Mouse (Mus musculus): ENCODE measurements around the gene Ebf1. TPM values are rescaled to one million over a fixed set of nuclear protein-coding genes. Genes with fewer than 3 reads are reported as not detected.

Gene Ebf1
- polyA plus RNA-seq, 1 experiment from 2014 or later, result 30.7 TPM

- Histone ChIP-seq H3K4me3 (no peak overlapping the region), H3K4me2 (no peak overlapping the region), H3K4me1 (peaks cover 7% of the 10 kb centered on the region; the same call in 1 of the 2 replicates), H3K9me3 (replicated peaks) (no peaks in the 10 kb centered on the region), H3K27ac (no peak overlapping the region), H3K9ac (no peak overlapping the region), H3K36me3 (ENCODE audit: poor library complexity, severe bottlenecking) (no peaks in the 10 kb centered on the region), H3K27me3 (peaks cover 15% of the 10 kb centered on the region)
- WGBS, result 87% methylated on average over 6 of the region's 6 CpGs
- ATAC-seq, result no peak
Observed at GRCm38 (mm10) chr11:44709869-44710460, 92.8 kb downstream of the Ebf1 start.

GRCm38 (mm10) chr11:44710861-44711260 is 93.7 kb downstream of the Ebf1 start:
- H3K36me3 ChIP-seq (ENCODE audit: poor library complexity, severe bottlenecking), result no peaks in the 10 kb centered on the region
- H3K9me3 ChIP-seq (replicated peaks), result no peaks in the 10 kb centered on the region
- H3K4me3 ChIP-seq, result no peak overlapping the region
- peaks cover 7% of the 10 kb centered on the region; the same call in 1 of the 2 replicates for H3K27me3 ChIP-seq
- ATAC-seq, result no peak
- H3K4me2 ChIP-seq, result no peak overlapping the region
- no peak overlapping the region for H3K9ac ChIP-seq
- H3K4me1 ChIP-seq, result peaks cover 7% of the 10 kb centered on the region; the same call in 1 of the 2 replicates
- no peak overlapping the region for H3K27ac ChIP-seq

GRCm38 (mm10) chr11:44714188-44714587 is 97.1 kb downstream of the Ebf1 start:
- Histone ChIP-seq H3K27ac (no peak overlapping the region), H3K9me3 (replicated peaks) (no peaks in the 10 kb centered on the region), H3K4me3 (no peak overlapping the region), H3K9ac (no peak overlapping the region), H3K4me1 (no peaks in the 10 kb centered on the region), H3K36me3 (ENCODE audit: poor library complexity, severe bottlenecking) (no peaks in the 10 kb centered on the region), H3K4me2 (no peak overlapping the region), H3K27me3 (peaks cover 2% of the 10 kb centered on the region; the same call in 1 of the 2 replicates)
- ATAC-seq, result no peak
- 94% methylated on average over 5 of the region's 5 CpGs for WGBS

GRCm38 (mm10) chr11:44715776-44716175 is 98.7 kb downstream of the Ebf1 start:
- Histone ChIP-seq H3K27me3 (peaks cover 2% of the 10 kb centered on the region; the same call in 1 of the 2 replicates), H3K9ac (no peak overlapping the region), H3K4me2 (no peak overlapping the region), H3K27ac (no peak overlapping the region), H3K9me3 (replicated peaks) (no peaks in the 10 kb centered on the region), H3K4me3 (no peak overlapping the region), H3K36me3 (ENCODE audit: poor library complexity, severe bottlenecking) (no peaks in the 10 kb centered on the region), H3K4me1 (no peaks in the 10 kb centered on the region)
- WGBS, result 52% methylated on average over 4 of the region's 4 CpGs
- ATAC-seq, result no peak

DNA sequence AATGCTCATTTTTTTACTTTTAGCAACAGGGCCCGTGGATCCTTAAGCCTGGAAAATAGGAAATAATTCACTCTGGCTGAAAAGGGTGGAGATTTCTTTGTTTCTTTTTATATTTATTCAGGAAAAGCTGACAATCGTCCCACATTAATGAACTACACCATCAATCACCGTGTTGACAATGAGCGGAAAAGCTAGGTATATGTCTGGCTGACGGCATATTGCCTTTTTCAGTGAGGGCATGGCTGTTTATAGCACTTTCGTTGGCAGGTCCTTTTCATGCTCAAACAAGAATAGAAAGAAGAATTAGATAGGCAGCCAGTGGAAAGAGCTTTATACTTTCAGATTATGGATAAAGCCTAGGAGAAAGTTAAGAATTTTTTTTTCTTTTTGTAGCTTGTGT is 99.8 kb downstream of the Ebf1 start:
- Histone ChIP-seq H3K4me2 (no peak overlapping the region), H3K4me1 (no peaks in the 10 kb centered on the region), H3K27ac (no peak overlapping the region), H3K27me3 (peaks cover 2% of the 10 kb centered on the region; the same call in 1 of the 2 replicates), H3K9ac (no peak overlapping the region), H3K9me3 (replicated peaks) (no peaks in the 10 kb centered on the region), H3K36me3 (ENCODE audit: poor library complexity, severe bottlenecking) (no peaks in the 10 kb centered on the region), H3K4me3 (no peak overlapping the region)
- WGBS, result 65% methylated on average over 6 of the region's 6 CpGs
- ATAC-seq, result no peak

GRCm38 (mm10) chr11:44717636-44718035 is 100.5 kb downstream of the Ebf1 start:
- Histone ChIP-seq H3K27ac (no peak overlapping the region), H3K27me3 (peaks cover 4% of the 10 kb centered on the region; the same call in 1 of the 2 replicates), H3K4me1 (no peaks in the 10 kb centered on the region), H3K4me2 (no peak overlapping the region), H3K9me3 (replicated peaks) (no peaks in the 10 kb centered on the region), H3K36me3 (ENCODE audit: poor library complexity, severe bottlenecking) (no peaks in the 10 kb centered on the region), H3K9ac (no peak overlapping the region), H3K4me3 (no peak overlapping the region)
- ATAC-seq, result no peak
- 80% methylated on average over 7 of the region's 7 CpGs for WGBS

DNA sequence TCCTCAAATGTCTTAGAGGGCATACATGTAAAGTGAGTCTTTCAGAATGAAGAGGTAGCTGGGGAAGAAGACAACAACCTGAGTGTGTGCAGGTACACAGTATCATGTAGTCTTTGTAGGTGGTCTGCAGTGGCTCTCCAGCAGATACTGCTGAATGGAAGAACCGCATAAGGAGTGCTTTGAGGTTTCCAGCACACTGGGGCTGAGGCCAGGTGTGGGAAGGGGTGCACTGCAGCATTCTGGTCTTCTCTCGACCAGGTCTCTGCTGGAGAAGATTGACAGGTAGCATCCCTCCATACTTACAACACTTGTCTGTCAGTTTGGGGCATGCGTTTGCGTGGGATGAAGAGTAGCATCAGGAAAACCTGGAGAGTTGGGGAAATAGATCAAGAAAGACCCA is 104.9 kb downstream of the Ebf1 start:
- H3K4me2 ChIP-seq, result no peak overlapping the region
- no peaks in the 10 kb centered on the region for H3K4me1 ChIP-seq
- H3K4me3 ChIP-seq, result no peak overlapping the region
- H3K27me3 ChIP-seq, result peaks cover 12% of the 10 kb centered on the region; the same call in 1 of the 2 replicates
- no peak overlapping the region for H3K27ac ChIP-seq
- H3K9ac ChIP-seq, result no peak overlapping the region
- H3K36me3 ChIP-seq (ENCODE audit: poor library complexity, severe bottlenecking), result no peaks in the 10 kb centered on the region
- no peaks in the 10 kb centered on the region for H3K9me3 ChIP-seq (replicated peaks)
- WGBS, result 90% methylated on average over 4 of the region's 4 CpGs
- no peak for ATAC-seq

DNA sequence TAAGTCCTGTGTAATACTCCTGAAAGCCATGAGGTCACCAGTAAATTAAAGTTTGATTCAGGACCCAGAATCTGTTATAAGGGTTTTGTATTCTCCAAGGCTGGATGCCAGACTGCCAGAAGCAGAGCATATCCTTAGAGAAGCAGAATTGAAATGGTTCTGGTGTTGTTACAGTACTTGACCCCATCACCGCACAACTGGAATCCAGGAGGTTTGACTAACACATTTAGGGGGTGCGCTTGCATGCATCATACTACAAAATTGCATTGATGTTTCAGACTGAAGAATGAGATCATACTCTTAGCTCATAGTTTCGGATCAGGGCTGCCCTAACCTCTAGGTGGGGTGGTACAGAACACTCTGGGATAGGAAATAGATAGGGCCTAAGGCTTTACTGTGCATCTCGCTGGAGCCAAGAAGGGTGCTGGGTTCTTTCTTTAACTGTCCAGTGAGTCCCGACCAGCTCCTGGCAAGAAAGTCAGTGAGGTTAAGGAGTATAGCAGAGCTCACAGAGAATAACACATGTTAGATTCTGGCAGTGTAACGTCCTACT is 106.9 kb downstream of the Ebf1 start:
- Histone ChIP-seq H3K9ac (no peak overlapping the region), H3K4me2 (no peak overlapping the region), H3K4me1 (no peaks in the 10 kb centered on the region), H3K27me3 (peaks cover 12% of the 10 kb centered on the region; the same call in 1 of the 2 replicates), H3K36me3 (ENCODE audit: poor library complexity, severe bottlenecking) (no peaks in the 10 kb centered on the region), H3K27ac (no peak overlapping the region), H3K9me3 (replicated peaks) (no peaks in the 10 kb centered on the region), H3K4me3 (no peak overlapping the region)
- 88% methylated on average over 6 of the region's 6 CpGs for WGBS
- no peak for ATAC-seq

GRCm38 (mm10) chr11:44725732-44726131 is 108.6 kb downstream of the Ebf1 start:
- no peaks in the 10 kb centered on the region for H3K4me1 ChIP-seq
- 95% methylated on average over 5 of the region's 5 CpGs for WGBS
- no peak overlapping the region for H3K4me2 ChIP-seq
- no peak for ATAC-seq
- no peaks in the 10 kb centered on the region for H3K9me3 ChIP-seq (replicated peaks)
- H3K9ac ChIP-seq, result no peak overlapping the region
- H3K27me3 ChIP-seq, result peaks cover 12% of the 10 kb centered on the region; the same call in 1 of the 2 replicates
- no peaks in the 10 kb centered on the region for H3K36me3 ChIP-seq (ENCODE audit: poor library complexity, severe bottlenecking)
- H3K4me3 ChIP-seq, result no peak overlapping the region
- no peak overlapping the region for H3K27ac ChIP-seq

DNA sequence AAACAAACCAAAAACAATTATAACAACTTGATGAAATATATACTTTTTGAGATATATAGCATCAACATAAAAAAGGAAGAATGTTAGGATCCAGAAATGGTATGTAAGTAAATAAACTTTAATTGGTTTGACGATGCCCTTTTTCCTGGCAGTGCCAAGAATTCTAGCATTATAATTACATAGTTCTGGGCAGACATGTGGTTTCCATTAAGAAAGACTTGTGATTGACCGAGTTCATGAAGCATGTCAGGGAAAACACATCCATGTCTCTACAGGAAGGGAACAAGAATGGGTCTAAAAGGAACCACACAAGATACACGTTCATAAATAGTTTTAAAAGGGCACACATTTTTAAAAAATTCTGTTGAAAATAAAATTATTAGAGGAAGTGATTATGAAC is 110.3 kb downstream of the Ebf1 start:
- no peaks in the 10 kb centered on the region for H3K4me1 ChIP-seq
- H3K27ac ChIP-seq, result no peak overlapping the region
- no peak for ATAC-seq
- H3K4me3 ChIP-seq, result no peak overlapping the region
- H3K36me3 ChIP-seq (ENCODE audit: poor library complexity, severe bottlenecking), result no peaks in the 10 kb centered on the region
- 85% methylated on average over 3 of the region's 3 CpGs for WGBS
- no peak overlapping the region for H3K9ac ChIP-seq
- no peaks in the 10 kb centered on the region for H3K9me3 ChIP-seq (replicated peaks)
- peaks cover 12% of the 10 kb centered on the region; the same call in 1 of the 2 replicates for H3K27me3 ChIP-seq
- no peak overlapping the region for H3K4me2 ChIP-seq

DNA sequence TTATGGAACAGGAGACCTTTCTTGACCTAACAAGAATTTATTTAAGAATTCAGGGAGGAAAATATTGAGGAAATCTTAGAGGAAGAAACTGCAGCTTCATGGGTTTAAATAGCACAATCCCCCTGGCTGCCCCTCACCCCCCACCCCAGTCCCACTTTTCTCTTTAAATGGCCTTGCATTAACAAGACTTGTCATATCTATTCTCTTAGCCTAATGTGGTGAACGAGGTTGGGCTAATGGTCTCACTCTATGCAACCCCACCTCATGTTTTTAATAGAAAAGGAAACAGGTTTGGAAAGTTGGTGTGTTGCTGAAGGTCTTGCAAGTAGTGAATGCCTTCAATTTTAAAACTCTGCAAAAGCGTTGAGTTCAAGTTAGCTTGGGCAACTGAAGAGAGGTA is 110.7 kb downstream of the Ebf1 start:
- no peak for ATAC-seq
- no peak overlapping the region for H3K9ac ChIP-seq

GRCm38 (mm10) chr11:44728271-44728670 is 111.2 kb downstream of the Ebf1 start:
- 81% methylated on average over 2 of the region's 2 CpGs for WGBS
- Histone ChIP-seq H3K9me3 (replicated peaks) (no peaks in the 10 kb centered on the region), H3K4me3 (no peak overlapping the region), H3K9ac (no peak overlapping the region), H3K4me1 (no peaks in the 10 kb centered on the region), H3K27me3 (peaks cover 9% of the 10 kb centered on the region; the same call in 1 of the 2 replicates), H3K4me2 (no peak overlapping the region), H3K36me3 (ENCODE audit: poor library complexity, severe bottlenecking) (no peaks in the 10 kb centered on the region), H3K27ac (no peak overlapping the region)
- no peak for ATAC-seq

More for the DNA sequence above, 110.7 kb downstream of the Ebf1 start:
- Histone ChIP-seq H3K9me3 (replicated peaks) (no peaks in the 10 kb centered on the region), H3K27me3 (peaks cover 9% of the 10 kb centered on the region; the same call in 1 of the 2 replicates), H3K4me1 (no peaks in the 10 kb centered on the region), H3K4me3 (no peak overlapping the region), H3K36me3 (ENCODE audit: poor library complexity, severe bottlenecking) (no peaks in the 10 kb centered on the region), H3K4me2 (no peak overlapping the region), H3K27ac (no peak overlapping the region)
- WGBS, result 75% methylated on average over 2 of the region's 2 CpGs

DNA sequence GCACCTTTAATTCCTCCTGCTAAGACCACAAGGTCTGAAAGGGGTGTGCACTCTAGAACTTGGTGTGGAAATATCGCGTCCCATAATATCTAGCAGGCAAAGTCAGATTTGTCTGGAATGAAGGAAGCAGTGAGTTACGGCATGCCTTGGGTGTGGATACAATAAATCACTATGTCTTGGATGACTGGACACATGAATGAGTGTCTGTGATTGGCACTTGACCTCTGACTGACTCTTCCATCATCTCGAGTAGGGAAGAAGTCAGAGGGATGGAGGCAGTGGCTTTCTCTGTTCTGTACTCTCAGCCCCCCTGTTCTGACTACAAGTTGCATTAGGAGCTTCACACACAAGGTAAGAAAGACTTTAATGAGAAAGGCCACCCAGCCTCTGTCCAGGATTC is 112.8 kb downstream of the Ebf1 start:
- ATAC-seq, result no peak
- Histone ChIP-seq H3K4me3 (no peak overlapping the region), H3K36me3 (ENCODE audit: poor library complexity, severe bottlenecking) (no peaks in the 10 kb centered on the region), H3K4me1 (no peaks in the 10 kb centered on the region), H3K9me3 (replicated peaks) (no peaks in the 10 kb centered on the region), H3K9ac (no peak overlapping the region), H3K27me3 (no peaks in the 10 kb centered on the region), H3K27ac (no peak overlapping the region), H3K4me2 (no peak overlapping the region)
- 84% methylated on average over 4 of the region's 4 CpGs for WGBS
